Mouse (Mus musculus) MEL (cell line): ENCODE data around the gene Cyb5r2.

Experiments
- CTCF ChIP-seq, 3 experiments: IDR thresholded peaks in 2 of 3; conservative IDR thresholded peaks in 1 of 3; 2 replicates each; pipeline ENCODE4 v1.5.1; 2011 to 2012; ENCODE audit warnings: low read length in 3 of 3, low read depth in 2 of 3, mild to moderate bottlenecking in 2 of 3, improper control_type of control experiment in 1 of 3, inconsistent platforms in 1 of 3, mixed read lengths in 1 of 3, moderate library complexity in 1 of 3; ENCODE audit not compliant: control insufficient read depth in 1 of 3, insufficient read depth in 1 of 3, poor library complexity in 1 of 3, severe bottlenecking in 1 of 3
- ELF1 ChIP-seq: IDR thresholded peaks from 2 replicates; pipeline ENCODE4 v1.6.1; 2014; ENCODE audit warnings: low read depth, mild to moderate bottlenecking, inconsistent platforms, low read length, improper control_type of control experiment, moderate library complexity
- GATA1 ChIP-seq: IDR thresholded peaks from 2 replicates; pipeline ENCODE4 v1.6.1; 2011; ENCODE audit warnings: low read depth, low read length, improper control_type of control experiment
- KAT2A ChIP-seq: conservative IDR thresholded peaks from 2 replicates; pipeline ENCODE4 v1.6.1; 2012; ENCODE audit warnings: low read depth, low read length, improper control_type of control experiment, inconsistent platforms
- MAX ChIP-seq: IDR thresholded peaks from 2 replicates; pipeline ENCODE4 v1.6.1; 2011; ENCODE audit warnings: low read length, improper control_type of control experiment
- MEF2A ChIP-seq: IDR thresholded peaks from 2 replicates; pipeline ENCODE4 v1.6.1; 2014; ENCODE audit warnings: low read depth, mild to moderate bottlenecking, inconsistent platforms, low read length, improper control_type of control experiment; ENCODE audit not compliant: poor library complexity, insufficient replicate concordance, severe bottlenecking; ENCODE audit errors: extremely low read depth
- POLR2A ChIP-seq, 2 experiments: IDR thresholded peaks; 2 replicates each; pipeline ENCODE4 v1.6.1; 2011 to 2012; ENCODE audit warnings: low read length in 2 of 2, mild to moderate bottlenecking in 2 of 2, control low read depth in 1 of 2, improper control_type of control experiment in 1 of 2, low read depth in 1 of 2, moderate library complexity in 1 of 2; ENCODE audit not compliant: control insufficient read depth in 1 of 2, insufficient read depth in 1 of 2, poor library complexity in 1 of 2
- ZC3H11A ChIP-seq: IDR thresholded peaks from 2 replicates; pipeline ENCODE4 v1.6.1; 2012; ENCODE audit warnings: low read depth, mild to moderate bottlenecking, inconsistent platforms, low read length, improper control_type of control experiment
- ZNF384 ChIP-seq: IDR thresholded peaks from 2 replicates; pipeline ENCODE4 v1.6.1; 2012; ENCODE audit warnings: low read depth, mild to moderate bottlenecking, inconsistent platforms, low read length, improper control_type of control experiment

DNA sequence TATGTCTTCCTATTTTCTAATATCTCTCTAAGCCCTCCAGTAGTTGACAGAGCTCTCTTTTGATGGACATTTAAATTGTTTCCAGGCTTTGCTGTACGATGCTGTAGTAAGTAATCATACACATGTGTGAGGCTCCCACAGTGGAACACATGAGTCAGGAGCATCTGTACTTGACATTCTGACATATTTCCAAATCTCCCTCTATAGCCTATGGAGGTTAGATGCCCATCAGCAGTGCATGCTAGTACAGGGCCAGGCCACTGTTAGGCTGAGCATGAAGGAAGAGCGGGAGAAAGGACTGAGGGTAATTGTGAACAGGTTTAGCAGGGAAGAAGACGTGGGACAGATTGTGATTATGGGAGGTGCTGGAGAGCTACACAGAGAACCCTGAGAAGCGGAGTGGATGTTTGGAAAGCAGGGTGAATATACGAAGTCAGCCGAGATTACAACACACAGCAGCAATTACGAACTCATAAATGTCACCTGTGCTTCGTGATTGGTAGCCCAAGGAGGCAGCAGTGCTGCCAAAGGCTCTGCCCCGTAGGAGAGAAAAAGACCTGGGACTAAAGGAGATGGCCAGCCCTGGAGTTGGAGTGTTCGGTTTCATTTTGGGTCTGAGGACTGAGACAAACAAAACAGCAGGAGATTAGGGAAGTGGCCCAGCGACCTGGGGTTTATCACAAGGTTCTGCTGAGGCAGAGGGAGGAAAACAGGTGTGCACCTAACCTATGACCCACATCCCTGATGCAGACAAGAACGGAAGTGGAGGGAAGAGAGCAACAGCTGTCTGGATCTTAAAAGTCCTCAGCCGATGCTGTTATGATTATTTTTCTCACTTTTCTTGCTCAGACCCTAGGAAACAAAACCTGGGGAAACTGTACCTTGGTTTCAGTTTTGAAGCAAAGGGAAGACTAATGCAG, 55.1 kb downstream of the Cyb5r2 start:
- no peak for TF ChIP-seq CTCF (IDR thresholded peaks at IDR 0.05 in 2 of 3, conservative IDR thresholded peaks at IDR 0.05 in 1 of 3; ENCODE audit: control insufficient read depth in 1 of 3, insufficient read depth in 1 of 3, low read depth in 2 of 3, low read length in 3 of 3, poor library complexity in 1 of 3, severe bottlenecking in 1 of 3)
- no peak for TF ChIP-seq KAT2A
- no peak for TF ChIP-seq GATA1
- no peak for TF ChIP-seq MAX
- TF ChIP-seq ZNF384 = no peak
- TF ChIP-seq POLR2A (IDR thresholded peaks at IDR 0.05; ENCODE audit: control insufficient read depth in 1 of 2, insufficient read depth in 1 of 2, low read depth in 1 of 2, low read length in 2 of 2, poor library complexity in 1 of 2) = no peak
- TF ChIP-seq ZC3H11A = no peak
- no peak for TF ChIP-seq MEF2A
- TF ChIP-seq ELF1 = no peak
